Mouse (Mus musculus) cerebellum, adult 8-10 months (tissue): ENCODE data around the gene Arhgef19.

Experiments used
- DNase-seq: peaks from one replicate; pipeline ENCODE4 v3.0.0; 2022

The Arhgef19 gene

GRCm38 (mm10) chr4:141238492-141239387 lies 559 bp upstream of the Arhgef19 start:
- DNase-seq, result no peak

GRCm38 (mm10) chr4:141240617-141241016 lies 1.3 kb downstream of the Arhgef19 start:
- DNase-seq, result no peak

- DNase-seq, result no peak
Measured at GRCm38 (mm10) chr4:141241861-141242260, 2.6 kb downstream of the Arhgef19 start.

GRCm38 (mm10) chr4:141242651-141243241 lies 3.4 kb downstream of the Arhgef19 start:
- no peak for DNase-seq

- DNase-seq, result no peak
Measured at GRCm38 (mm10) chr4:141243636-141244035, 4.3 kb downstream of the Arhgef19 start.

- DNase-seq, result no peak
Measured at GRCm38 (mm10) chr4:141244401-141244800, 5.1 kb downstream of the Arhgef19 start.

GRCm38 (mm10) chr4:141244931-141245425 lies 5.7 kb downstream of the Arhgef19 start:
- DNase-seq, result peak; percentile 39

GRCm38 (mm10) chr4:141246089-141246997 lies 7.0 kb downstream of the Arhgef19 start:
- no peak for DNase-seq

GRCm38 (mm10) chr4:141246998-141247350 lies 7.7 kb downstream of the Arhgef19 start:
- DNase-seq, result no peak

- DNase-seq, result no peak
Measured at GRCm38 (mm10) chr4:141247776-141248613, 8.7 kb downstream of the Arhgef19 start.

- no peak for DNase-seq
Measured at GRCm38 (mm10) chr4:141248614-141248978, 9.3 kb downstream of the Arhgef19 start.

- DNase-seq, result no peak
Measured at GRCm38 (mm10) chr4:141249383-141249782, 10.1 kb downstream of the Arhgef19 start.

- no peak for DNase-seq
Measured at GRCm38 (mm10) chr4:141251071-141251470, 11.8 kb downstream of the Arhgef19 start.

GRCm38 (mm10) chr4:141252641-141253040 lies 13.3 kb downstream of the Arhgef19 start:
- no peak for DNase-seq

- DNase-seq, result no peak
Measured at GRCm38 (mm10) chr4:141254234-141254633, 14.9 kb downstream of the Arhgef19 start.

GRCm38 (mm10) chr4:141257440-141257839 lies 18.1 kb downstream of the Arhgef19 start:
- no peak for DNase-seq

GRCm38 (mm10) chr4:141259413-141259812 lies 20.1 kb downstream of the Arhgef19 start:
- no peak for DNase-seq

- DNase-seq, result no peak
Measured at GRCm38 (mm10) chr4:141260007-141260723, 20.9 kb downstream of the Arhgef19 start.

GRCm38 (mm10) chr4:141262906-141263637 lies 23.8 kb downstream of the Arhgef19 start:
- DNase-seq, result no peak

GRCm38 (mm10) chr4:141265979-141266637 lies 26.8 kb downstream of the Arhgef19 start:
- no peak for DNase-seq
